Mouse (Mus musculus) liver, adult 2 months (tissue): Measurements from ENCODE around the gene Wdr17. TPM values are rescaled to one million over a fixed set of nuclear protein-coding genes. Genes with fewer than 3 reads are reported as not detected.
"Not testable (repeated sequence)": the region's sequence is repeated elsewhere in the genome, so short reads cannot be mapped to it uniquely, and the experiment has no call there.

Experiments
- DNase-seq: peaks from one replicate; pipeline ENCODE4 v3.0.0-alpha.2; 2011; ENCODE audit warnings: low read depth, low spot score; ENCODE audit errors: extremely low read depth
- H3K27ac ChIP-seq: fragments of 200-500 bp; replicated peaks from 2 replicates; pipeline ENCODE4 v1.5.1; 2012; ENCODE audit warnings: low read depth, mild to moderate bottlenecking, control low read depth, inconsistent platforms, low read length; ENCODE audit not compliant: insufficient read depth
- H3K27me3 ChIP-seq: fragments of 200-500 bp; 2 replicates; pipeline ENCODE4 v1.6.1; 2012; ENCODE audit warnings: mild to moderate bottlenecking, moderate library complexity, low read length, inconsistent platforms; ENCODE audit not compliant: control insufficient read depth, insufficient read depth
- H3K36me3 ChIP-seq: fragments of 200-500 bp; 2 replicates; pipeline ENCODE4 v1.6.1; 2012; ENCODE audit warnings: low read length, inconsistent platforms; ENCODE audit not compliant: control insufficient read depth, insufficient read depth
- H3K4me1 ChIP-seq: fragments of 200-500 bp; 2 replicates; pipeline ENCODE4 v1.6.1; 2011; ENCODE audit warnings: low read length; ENCODE audit not compliant: control insufficient read depth, insufficient read depth
- H3K4me3 ChIP-seq: fragments of 200-500 bp; 2 replicates; pipeline ENCODE4 v1.5.1; 2011; ENCODE audit warnings: low read depth, mild to moderate bottlenecking, control low read depth, low read length, moderate library complexity; ENCODE audit not compliant: insufficient read depth
- H3K79me2 ChIP-seq: fragments of 200-500 bp; 2 replicates; pipeline ENCODE4 v1.6.1; 2012; ENCODE audit warnings: inconsistent platforms, mild to moderate bottlenecking, low read length, moderate library complexity; ENCODE audit not compliant: control insufficient read depth, insufficient read depth
- H3K9ac ChIP-seq: fragments of 200-500 bp; 2 replicates; pipeline ENCODE4 v1.6.1; 2012; ENCODE audit warnings: low read depth, mild to moderate bottlenecking, control low read depth, inconsistent platforms, low read length
- CTCF ChIP-seq: fragments of 200-500 bp; IDR thresholded peaks from 2 replicates; pipeline ENCODE4 v1.5.1; 2011; ENCODE audit warnings: low read depth, low read length, control low read depth
- POLR2A ChIP-seq: fragments of 200-500 bp; IDR thresholded peaks from 2 replicates; pipeline ENCODE4 v1.6.1; 2011; ENCODE audit warnings: low read length, control low read depth; ENCODE audit not compliant: insufficient read depth; ENCODE audit errors: extremely low read depth
- WGBS: fragments of 180-500 bp; shearing (Covaris S2); methylation state at CpG from one replicate; pipeline ENCODE4 v1.1.7; 2018; 5-methylcytosine and 5-hydroxymethylcytosine counted together
- polyA plus RNA-seq: library from polyadenylated mRNA; depleted of rRNA; stranded (reverse); fragments of >200 nt; gene quantifications from 2 replicates; pipeline ENCODE4 v1.2.3, GENCODE M21; 2012
- total RNA-seq: library from RNA; depleted of rRNA; stranded (reverse); fragments of >200 nt; gene quantifications from 2 replicates; pipeline ENCODE4 v1.2.3, GENCODE M21; 2014

Wdr17 gene
- total and polyA plus RNA-seq, 2 experiments = not detected

GRCm38 (mm10) chr8:54667756-54668155 is 219.2 kb downstream of the Wdr17 start:
- Histone ChIP-seq H3K79me2 (no peaks in the 10 kb centered on the region), H3K9ac (no peak overlapping the region), H3K36me3 (no peaks in the 10 kb centered on the region), H3K27ac (no peak overlapping the region), H3K4me1 (no peaks in the 10 kb centered on the region), H3K4me3 (no peak overlapping the region), H3K27me3 (no peaks in the 10 kb centered on the region)
- TF ChIP-seq CTCF (no peak), POLR2A (no peak)
- 74% methylated on average over 3 of the region's 3 CpGs for WGBS
- DNase-seq = no peak

GRCm38 (mm10) chr8:54660675-54661074 is 226.3 kb downstream of the Wdr17 start:
- H3K4me3 ChIP-seq = no peak overlapping the region
- TF ChIP-seq POLR2A (no peak), CTCF (peak; percentile 54)
- no peaks in the 10 kb centered on the region for H3K36me3 ChIP-seq
- H3K4me1 ChIP-seq = no peaks in the 10 kb centered on the region
- DNase-seq = peak; percentile 36
- H3K27ac ChIP-seq = no peak overlapping the region
- WGBS = 34% methylated on average over 5 of the region's 5 CpGs
- no peak overlapping the region for H3K9ac ChIP-seq
- H3K27me3 ChIP-seq = no peaks in the 10 kb centered on the region
- H3K79me2 ChIP-seq = no peaks in the 10 kb centered on the region

GRCm38 (mm10) chr8:54659703-54660102 is 227.3 kb downstream of the Wdr17 start:
- TF ChIP-seq POLR2A (no peak), CTCF (no peak)
- H3K36me3 ChIP-seq = no peaks in the 10 kb centered on the region
- no peaks in the 10 kb centered on the region for H3K79me2 ChIP-seq
- no peaks in the 10 kb centered on the region for H3K27me3 ChIP-seq
- no peak overlapping the region for H3K9ac ChIP-seq
- H3K4me3 ChIP-seq = no peak overlapping the region
- WGBS = 83% methylated on average over 2 of the region's 2 CpGs
- no peak for DNase-seq
- no peak overlapping the region for H3K27ac ChIP-seq
- no peaks in the 10 kb centered on the region for H3K4me1 ChIP-seq

GRCm38 (mm10) chr8:54638634-54639033 is 248.3 kb downstream of the Wdr17 start:
- Histone ChIP-seq H3K4me1 (no peaks in the 10 kb centered on the region), H3K36me3 (no peaks in the 10 kb centered on the region), H3K79me2 (no peaks in the 10 kb centered on the region), H3K4me3 (no peak overlapping the region), H3K27ac (no peak overlapping the region), H3K9ac (no peak overlapping the region), H3K27me3 (no peaks in the 10 kb centered on the region)
- WGBS = 81% methylated on average over 4 of the region's 4 CpGs
- no peak for DNase-seq
- no peak for TF ChIP-seq CTCF
- TF ChIP-seq POLR2A = no peak

- H3K4me1 ChIP-seq, H3K9ac ChIP-seq, H3K79me2 ChIP-seq, H3K27ac ChIP-seq, DNase-seq, H3K36me3 ChIP-seq, H3K27me3 ChIP-seq, H3K4me3 ChIP-seq: not testable (repeated sequence)
- WGBS = 74% methylated on average over 17 of the region's 17 CpGs
These were observed 270.3 kb downstream of the Wdr17 start for GRCm38 (mm10) chr8:54616710-54617109.

GRCm38 (mm10) chr8:54610238-54610637 is 276.7 kb downstream of the Wdr17 start:
- no peaks in the 10 kb centered on the region for H3K36me3 ChIP-seq
- no peaks in the 10 kb centered on the region for H3K4me1 ChIP-seq
- H3K4me3 ChIP-seq = no peak overlapping the region
- no peak overlapping the region for H3K9ac ChIP-seq
- no peak for DNase-seq
- 71% methylated on average over 4 of the region's 4 CpGs for WGBS
- no peak overlapping the region for H3K27ac ChIP-seq
- TF ChIP-seq POLR2A (no peak), CTCF (no peak)
- H3K79me2 ChIP-seq = no peaks in the 10 kb centered on the region
- 0 out of 2 replicates have a peak, but pooled peaks cover 2% of the 10 kb centered on the region for H3K27me3 ChIP-seq
